Mouse (Mus musculus) hindbrain, postnatal 0 days (tissue): ENCODE measurements around the gene Btrc. TPM values are rescaled to one million over a fixed set of nuclear protein-coding genes. Genes with fewer than 3 reads are reported as not detected.

Experiments used
- ATAC-seq: fragments of 200-750 bp; cut with Nextera tagmentation; 2 replicates; pipeline ENCODE4 v1.8.0; 2017; ENCODE audit warnings: mild to moderate bottlenecking, moderate TSS enrichment, moderate library complexity
- DNase-seq: peaks from one replicate; pipeline ENCODE4 v3.0.0-alpha.2; 2015; ENCODE audit warnings: low spot score
- H3K27ac ChIP-seq: fragments of 300-500 bp; sonication (generic); 2 replicates; pipeline ENCODE4 v1.5.1; 2014; ENCODE audit warnings: mild to moderate bottlenecking
- H3K27me3 ChIP-seq: fragments of 300-500 bp; sonication (generic); 2 replicates; pipeline ENCODE4 v1.6.1; 2014; ENCODE audit warnings: low read length, mixed read lengths; ENCODE audit not compliant: insufficient read depth
- H3K36me3 ChIP-seq: fragments of 300-500 bp; sonication (generic); 2 replicates; pipeline ENCODE4 v1.6.1; 2014; ENCODE audit warnings: low read length, mixed read lengths; ENCODE audit not compliant: insufficient read depth
- H3K4me1 ChIP-seq: fragments of 300-500 bp; sonication (generic); 2 replicates; pipeline ENCODE4 v1.6.1; 2014; ENCODE audit warnings: antibody characterized with exemption, low read length, mixed read lengths; ENCODE audit not compliant: insufficient read depth
- H3K4me2 ChIP-seq: fragments of 300-500 bp; sonication (generic); 2 replicates; pipeline ENCODE4 v1.6.1; 2014; ENCODE audit warnings: low read depth, mild to moderate bottlenecking, low read length, moderate library complexity, mixed read lengths
- H3K4me3 ChIP-seq: fragments of 300-500 bp; sonication (generic); 2 replicates; pipeline ENCODE4 v1.5.1; 2014; ENCODE audit warnings: low read length
- H3K9ac ChIP-seq: fragments of 300-500 bp; sonication (generic); replicated peaks from 2 replicates; pipeline ENCODE4 v1.6.1; 2014; ENCODE audit warnings: mild to moderate bottlenecking, low read length, moderate library complexity, mixed read lengths
- H3K9me3 ChIP-seq: fragments of 300-500 bp; sonication (generic); 2 replicates; pipeline ENCODE4 v1.6.1; 2016; ENCODE audit warnings: low read length, mixed read lengths
- CTCF ChIP-seq: IDR thresholded peaks from 2 replicates; pipeline ENCODE4 v1.5.1; 2016; ENCODE audit warnings: antibody characterized with exemption, control low read depth, low read depth
- WGBS: fragments of 180-500 bp; shearing (Covaris S2); extraction: QIAGEN DNeasy Blood & Tissue Kit; methylation state at CpG from one replicate; pipeline ENCODE4 v1.1.7; 2014; 5-methylcytosine and 5-hydroxymethylcytosine counted together
- polyA plus RNA-seq: library from polyadenylated mRNA; unstranded; fragments of >200 nt; fragmentation: Nextera tagmentation; extraction: Ambion mirVana; gene quantifications from 2 replicates; pipeline ENCODE4 v1.2.1, GENCODE M21; 2015
- total RNA-seq: library from RNA; depleted of rRNA; stranded (reverse); fragments of >200 nt; gene quantifications from 2 replicates; pipeline ENCODE4 v1.2.3, GENCODE M21; 2014; rRNA removed

The Btrc gene
- total and polyA plus RNA-seq, 2 experiments from 2014 or later = 47.9 to 55.3 TPM

GRCm38 (mm10) chr19:45574339-45574898, 210.9 kb downstream of the Btrc start:
- peaks cover 32% of the 10 kb centered on the region; the same call in 1 of the 2 replicates for H3K36me3 ChIP-seq

GRCm38 (mm10) chr19:45574941-45575631, 211.6 kb downstream of the Btrc start:
- Histone ChIP-seq H3K36me3 (peaks cover 32% of the 10 kb centered on the region; the same call in 1 of the 2 replicates), H3K27ac (no peak overlapping the region), H3K27me3 (no peaks in the 10 kb centered on the region)

More at GRCm38 (mm10) chr19:45574339-45574898, 210.9 kb downstream of the Btrc start:
- H3K9me3 ChIP-seq = no peaks in the 10 kb centered on the region
- no peak overlapping the region for H3K4me2 ChIP-seq
- 75% methylated on average over 7 of the region's 7 CpGs for WGBS
- H3K9ac ChIP-seq = no peak overlapping the region
- no peak overlapping the region for H3K27ac ChIP-seq
- H3K27me3 ChIP-seq = no peaks in the 10 kb centered on the region
- ATAC-seq = no peak
- TF ChIP-seq CTCF = no peak
- H3K4me1 ChIP-seq = no peaks in the 10 kb centered on the region
- DNase-seq = no peak
- H3K4me3 ChIP-seq = no peak overlapping the region

DNA sequence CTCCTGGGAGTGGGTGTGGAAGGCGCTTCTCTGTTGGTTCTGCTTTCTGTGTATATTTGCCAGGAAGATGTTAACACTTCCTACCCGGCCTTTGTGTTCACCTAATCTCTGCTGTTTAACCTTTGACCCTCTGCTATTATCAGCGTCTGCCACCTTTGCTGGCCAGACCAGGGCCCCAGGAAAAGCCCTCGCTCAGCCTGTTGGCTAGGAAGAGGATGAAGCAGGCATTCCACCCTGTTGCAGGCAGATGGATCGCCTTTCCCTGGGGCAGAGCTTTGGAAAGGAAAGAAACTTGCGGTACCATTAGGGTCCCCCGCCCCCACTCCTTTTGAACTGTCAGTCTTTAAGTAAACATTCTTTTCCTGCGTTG, 212.1 kb downstream of the Btrc start:
- Histone ChIP-seq H3K9ac (no peak overlapping the region), H3K27ac (no peak overlapping the region), H3K4me2 (no peak overlapping the region), H3K4me1 (no peaks in the 10 kb centered on the region), H3K27me3 (no peaks in the 10 kb centered on the region), H3K9me3 (no peaks in the 10 kb centered on the region), H3K4me3 (no peak overlapping the region), H3K36me3 (peaks cover 32% of the 10 kb centered on the region; the same call in 1 of the 2 replicates)
- no peak for DNase-seq
- no peak for ATAC-seq
- 31% methylated on average over 8 of the region's 8 CpGs for WGBS
- no peak for TF ChIP-seq CTCF

More at GRCm38 (mm10) chr19:45574941-45575631, 211.6 kb downstream of the Btrc start:
- ATAC-seq (no peak), DNase-seq (no peak)
- Histone ChIP-seq H3K4me1 (no peaks in the 10 kb centered on the region), H3K9ac (no peak overlapping the region), H3K4me2 (no peak overlapping the region), H3K4me3 (no peak overlapping the region), H3K9me3 (no peaks in the 10 kb centered on the region)
- no peak for TF ChIP-seq CTCF
- WGBS = 64% methylated on average over 19 of the region's 19 CpGs

- H3K4me3 ChIP-seq = no peak overlapping the region
- peaks cover 32% of the 10 kb centered on the region; the same call in 1 of the 2 replicates for H3K36me3 ChIP-seq
Observed at GRCm38 (mm10) chr19:45577141-45577750, 213.7 kb downstream of the Btrc start.

DNA sequence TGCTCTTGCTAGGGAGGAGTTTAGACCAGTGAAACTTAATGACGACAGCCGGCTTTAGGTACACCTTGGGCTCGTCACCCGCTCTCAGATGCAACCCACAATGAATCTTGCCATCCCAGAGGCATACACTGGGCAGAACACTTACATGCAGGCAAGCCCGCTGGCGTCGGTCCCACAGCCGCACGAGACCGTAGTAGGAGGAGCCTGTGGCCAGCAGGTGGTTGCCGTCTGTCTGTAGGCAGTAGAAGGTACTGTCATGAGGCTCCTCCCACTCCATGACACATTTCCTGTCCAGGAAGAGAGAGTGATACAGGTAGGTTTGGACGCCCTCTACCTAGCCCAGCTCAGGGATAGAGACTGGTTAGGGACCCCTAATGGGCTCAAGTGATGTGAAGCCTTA, 215.4 kb downstream of the Btrc start:
- H3K4me3 ChIP-seq = no peak overlapping the region
- no peak for TF ChIP-seq CTCF
- no peaks in the 10 kb centered on the region for H3K9me3 ChIP-seq
- no peak overlapping the region for H3K9ac ChIP-seq
- H3K27me3 ChIP-seq = no peaks in the 10 kb centered on the region
- no peak overlapping the region for H3K27ac ChIP-seq
- no peaks in the 10 kb centered on the region for H3K4me1 ChIP-seq
- ATAC-seq = no peak
- no peak for DNase-seq
- H3K36me3 ChIP-seq = peaks cover 32% of the 10 kb centered on the region; the same call in 1 of the 2 replicates
- 88% methylated on average over 12 of the region's 12 CpGs for WGBS
- H3K4me2 ChIP-seq = no peak overlapping the region

More at GRCm38 (mm10) chr19:45577141-45577750, 213.7 kb downstream of the Btrc start:
- Histone ChIP-seq H3K27me3 (no peaks in the 10 kb centered on the region), H3K9me3 (no peaks in the 10 kb centered on the region), H3K4me1 (no peaks in the 10 kb centered on the region), H3K9ac (no peak overlapping the region), H3K4me2 (no peak overlapping the region), H3K27ac (no peak overlapping the region)
- TF ChIP-seq CTCF = no peak
- no peak for DNase-seq
- whole genome bisulfite sequencing = 87% methylated on average over 14 of the region's 14 CpGs
- ATAC-seq = no peak

GRCm38 (mm10) chr19:45579416-45579815, 215.9 kb downstream of the Btrc start:
- no peaks in the 10 kb centered on the region for H3K27me3 ChIP-seq
- no peaks in the 10 kb centered on the region for H3K4me1 ChIP-seq
- no peak overlapping the region for H3K4me3 ChIP-seq
- H3K27ac ChIP-seq = peak overlapping the region; percentile 20; the same call in 1 of the 2 replicates
- H3K36me3 ChIP-seq = peaks cover 32% of the 10 kb centered on the region; the same call in 1 of the 2 replicates
- no peak overlapping the region for H3K4me2 ChIP-seq
- 81% methylated on average over 7 of the region's 7 CpGs for WGBS
- no peaks in the 10 kb centered on the region for H3K9me3 ChIP-seq
- ATAC-seq (no peak), DNase-seq (no peak)
- no peak for TF ChIP-seq CTCF
- no peak overlapping the region for H3K9ac ChIP-seq

Other genes starting within 250 kb of the Btrc start
- 0.61 and 1.2 TPM in 2 replicates for gene Tlx1, start 213.1 kb upstream of the Btrc start, total RNA-seq
- gene Tlx1, start 213.1 kb upstream of the Btrc start, polyA plus RNA-seq = 0.61 and 0.93 TPM in 2 replicates
- gene Lbx1, start 127.9 kb upstream of the Btrc start, total RNA-seq = 27.0 and 32.2 TPM in 2 replicates
- 9.2 and 9.6 TPM in 2 replicates for gene Lbx1, start 127.9 kb upstream of the Btrc start, polyA plus RNA-seq
- gene Poll, start 196.8 kb downstream of the Btrc start, total RNA-seq = 17.0 and 17.3 TPM in 2 replicates
- 11.0 and 11.1 TPM in 2 replicates for gene Poll, start 196.8 kb downstream of the Btrc start, polyA plus RNA-seq
- gene Gm17018, start 196.9 kb downstream of the Btrc start, total RNA-seq = 20.9 and 23.0 TPM in 2 replicates
- 86.4 and 90.7 TPM in 2 replicates for gene Gm17018, start 196.9 kb downstream of the Btrc start, polyA plus RNA-seq